ENCODE assay signal across 1 mouse cellular context in the genomic region with DNA sequence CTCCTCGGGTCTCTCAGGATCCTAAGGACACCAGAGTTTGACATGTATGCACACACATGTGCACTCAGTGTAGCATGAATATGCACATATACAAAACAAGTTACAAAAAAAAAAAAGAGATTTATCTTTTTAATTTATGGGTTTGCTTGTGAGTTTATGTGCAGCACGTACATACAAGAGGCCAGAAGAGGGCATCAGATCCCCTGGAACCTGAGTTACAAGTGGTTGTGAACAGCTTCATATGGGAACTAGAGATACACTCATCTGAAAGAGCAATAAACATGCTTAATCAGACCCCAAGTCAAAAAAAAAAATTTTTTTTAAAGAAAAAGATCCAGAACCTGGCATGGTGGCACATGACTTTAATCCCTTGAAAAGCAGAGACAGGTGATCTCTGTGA.
TF ChIP-seq lines count a peak whose summit lies in the region.

No protein-coding gene starts in this region.

TF ChIP-seq in CH12.LX, 34 proteins besides CTCF, POLR2A, EP300 and RAD21:
- TF ChIP-seq NRF1 (IDR thresholded peaks at IDR 0.05; ENCODE audit: low read depth, low read length) (no peak), BHLHE40 (IDR thresholded peaks at IDR 0.05; ENCODE audit: low read depth, low read length) (no peak), MXI1 (IDR thresholded peaks at IDR 0.05; ENCODE audit: low read depth, low read length) (no peak), HCFC1 (IDR thresholded peaks at IDR 0.05; ENCODE audit: low read depth, low read length) (no peak), E2F4 (IDR thresholded peaks at IDR 0.05; ENCODE audit: insufficient replicate concordance, low read depth, low read length) (no peak), MAX (IDR thresholded peaks at IDR 0.05; ENCODE audit: low read length) (no peak), GABPA (IDR thresholded peaks at IDR 0.05; ENCODE audit: insufficient replicate concordance, low read depth, low read length) (no peak), ELF1 (IDR thresholded peaks at IDR 0.05; ENCODE audit: low read depth, low read length) (no peak), ZNF384 (IDR thresholded peaks at IDR 0.05; ENCODE audit: low read depth, low read length) (no peak)
